Mouse (Mus musculus) CD8-positive naive resting alpha-beta T cell, adult 57 days (primary cell): ENCODE measurements around the gene Cep95. TPM values are rescaled to one million over a fixed set of nuclear protein-coding genes. Genes with fewer than 3 reads are reported as not detected.

ENCODE experiments used
- total RNA-seq: library from RNA; stranded (reverse); gene quantifications from one replicate; pipeline ENCODE4 v1.2.4, GENCODE M21; 2023

Gene Cep95
- 35.0 TPM for total RNA-seq

DNA sequence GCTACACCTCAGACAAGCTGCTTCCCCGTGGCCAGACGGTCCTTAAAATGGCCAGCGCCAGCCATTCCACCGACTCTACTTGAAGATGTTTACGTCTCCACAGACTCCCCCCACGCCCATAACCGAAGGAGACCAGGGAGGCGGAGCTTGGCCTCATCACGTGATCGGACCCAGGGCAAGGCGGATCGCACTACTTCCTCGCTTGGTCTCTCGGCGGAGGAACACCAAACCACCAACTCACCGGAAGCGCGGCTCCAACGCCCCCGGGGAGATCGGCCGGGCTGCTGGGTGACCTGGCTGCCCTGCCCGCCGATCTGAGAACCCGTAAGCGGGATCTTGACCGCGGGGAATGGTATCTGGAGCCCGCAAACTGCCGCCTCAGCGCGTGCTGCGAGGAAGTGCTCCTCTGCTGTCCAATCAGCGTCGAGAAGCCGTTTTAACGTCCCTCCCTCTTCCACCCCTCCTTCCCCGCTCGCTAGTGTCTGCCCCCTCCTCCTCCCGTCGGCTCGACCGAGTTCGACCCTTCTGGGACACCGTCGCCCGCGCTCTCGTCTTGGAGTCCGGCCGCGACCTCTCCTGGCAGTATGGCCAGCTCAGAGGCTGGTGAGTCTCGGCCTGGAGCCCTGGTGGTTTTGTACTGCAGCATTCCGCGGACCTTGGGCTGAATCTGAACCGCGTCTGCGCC, at the start of gene Cep95, which contains the start of gene Ddx5:
Gene Cep95 (plus strand): TSS at position 478 of the 685 bp plus-strand sequence.
Gene Ddx5 (minus strand): TSS at position 411 of the 685 bp plus-strand sequence.

DNA sequence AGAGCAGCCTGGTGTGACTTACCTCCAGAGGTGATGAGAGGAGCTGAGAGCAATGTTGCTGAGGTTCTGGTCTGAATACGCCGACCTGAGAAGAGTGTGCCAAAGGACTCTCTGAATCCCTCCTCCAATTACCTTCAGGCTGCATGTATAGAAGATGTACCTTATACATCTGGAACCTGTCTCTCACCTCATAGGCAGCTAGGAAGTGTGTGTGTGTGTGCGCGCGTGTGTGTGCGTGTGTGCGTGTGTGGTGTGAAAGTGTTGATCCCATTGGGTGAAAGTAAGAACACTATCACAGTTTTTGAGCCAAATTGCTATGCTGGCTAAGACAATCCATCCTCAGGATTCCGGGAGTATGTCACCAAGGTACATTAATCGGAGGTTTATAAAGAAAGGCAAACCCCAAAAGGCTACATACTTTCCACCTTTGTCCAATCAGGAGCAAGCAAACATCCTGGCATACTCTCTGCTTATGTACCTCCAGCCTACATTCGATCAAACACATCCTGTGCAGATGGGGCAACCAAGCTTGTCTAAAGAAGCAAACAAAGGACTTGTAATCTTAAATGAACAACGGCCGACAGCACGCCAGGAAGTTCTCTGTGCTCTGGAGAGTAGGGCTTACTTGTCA, 38.8 kb upstream of the Cep95 start, which contains the start of gene Pecam1:
Gene Pecam1 (minus strand): TSS at position 508 of the 631 bp plus-strand sequence.

DNA sequence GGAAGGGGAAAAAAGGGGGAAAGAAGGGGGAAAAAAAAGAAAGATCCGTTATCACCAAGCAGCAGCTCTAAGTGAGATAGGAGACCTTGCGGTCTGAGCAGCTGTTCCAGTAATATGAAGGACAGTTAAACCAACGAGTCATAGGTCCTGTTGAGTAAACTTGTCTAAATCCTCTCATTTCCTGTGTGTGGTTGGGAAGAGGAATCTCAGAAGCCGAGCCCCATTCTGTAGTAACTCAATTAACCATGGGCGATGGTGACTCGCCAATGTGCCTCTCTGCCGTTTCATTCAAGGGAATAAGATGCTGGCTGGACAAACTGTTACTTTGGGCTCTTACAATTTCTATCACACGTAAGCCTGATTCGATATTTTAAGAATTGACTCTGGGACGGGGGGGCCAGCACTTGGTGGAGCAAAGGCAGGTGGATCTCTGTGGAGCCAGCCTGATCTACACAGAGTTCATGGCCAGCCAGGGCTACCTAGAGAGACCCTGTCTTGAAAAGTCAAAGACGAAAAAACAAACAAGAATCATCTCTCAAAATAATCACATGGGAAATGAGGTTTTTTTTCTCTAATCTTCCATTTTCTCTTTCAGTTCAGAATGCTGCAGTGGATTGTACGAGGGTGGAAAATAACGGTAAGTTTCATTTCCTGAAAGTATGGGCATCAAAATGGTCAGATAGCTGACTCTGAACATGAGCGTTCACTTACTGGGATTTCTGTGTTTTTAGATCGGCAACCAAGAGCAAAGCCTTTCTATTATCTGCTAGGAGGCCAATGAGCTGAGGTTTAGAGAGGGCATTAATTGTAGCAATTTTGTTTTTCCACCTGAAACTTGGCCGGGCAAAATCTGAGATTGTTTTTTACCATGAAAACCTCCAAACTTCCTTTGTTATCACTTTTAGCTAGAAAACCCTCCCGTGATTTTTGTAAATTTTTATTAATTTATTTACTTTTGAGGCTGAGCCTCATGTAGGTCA, 37.7 kb upstream of the Cep95 start, which contains the start of gene Milr1:
Gene Milr1 (plus strand): TSS at position 188 of the 980 bp plus-strand sequence.

DNA sequence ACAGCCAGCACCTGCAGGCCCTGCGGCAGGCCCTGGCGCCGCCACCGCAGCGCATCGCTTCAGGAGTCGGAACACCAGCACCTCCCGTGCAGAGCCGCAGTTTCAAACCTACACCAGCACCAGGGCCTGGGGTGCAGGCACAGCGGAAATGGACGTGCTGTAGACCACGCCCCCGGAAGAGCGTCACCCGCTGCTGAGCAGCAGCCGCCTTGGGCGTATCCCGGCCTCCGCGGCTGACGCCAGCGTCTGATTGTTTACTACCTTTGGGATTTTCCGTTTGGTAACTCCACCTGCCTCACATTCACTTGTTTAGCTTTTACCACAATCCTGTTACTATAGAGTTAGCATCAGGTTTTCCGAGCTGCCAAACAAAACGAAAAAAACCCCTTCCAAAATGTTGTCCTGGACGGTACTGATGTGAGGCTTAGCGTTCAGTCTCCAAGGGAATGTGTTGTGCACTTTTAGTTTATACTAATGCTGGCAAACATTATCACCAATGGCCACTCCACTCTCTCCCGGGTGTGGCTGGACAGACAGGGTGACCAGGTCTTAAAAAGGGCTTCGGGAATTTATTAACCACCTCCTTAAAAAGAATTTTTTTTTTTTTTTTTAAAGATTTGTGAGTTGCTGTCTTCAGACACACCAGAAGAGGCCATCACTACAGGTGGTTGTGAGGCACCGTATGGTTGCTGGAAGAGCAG, 9.5 kb upstream of the Cep95 start, which contains the start of gene Polg2:
Gene Polg2 (minus strand): TSS at position 150 of the 701 bp plus-strand sequence.

Other genes starting within 250 kb of the Cep95 start
- gene Tex2, start 175.8 kb upstream of the Cep95 start, total RNA-seq = 44.7 TPM
- gene Pecam1, start 38.6 kb upstream of the Cep95 start, total RNA-seq = 145 TPM
- 8.0 TPM for gene Milr1, start 38.0 kb upstream of the Cep95 start, total RNA-seq
- 87.1 TPM for gene Polg2, start 9.7 kb upstream of the Cep95 start, total RNA-seq
- gene Ddx5, start 67 bp upstream of the Cep95 start, total RNA-seq = 2,692 TPM
- gene Smurf2, start 131.5 kb downstream of the Cep95 start, total RNA-seq = 51.3 TPM
- gene Kpna2, start 210.3 kb downstream of the Cep95 start, total RNA-seq = 10.6 TPM
- gene 1810010H24Rik, start 236.4 kb downstream of the Cep95 start, total RNA-seq = 0.31 TPM